Mouse (Mus musculus) hindbrain, postnatal 0 days (tissue): ENCODE measurements around the gene Dap. TPM values are rescaled to one million over a fixed set of nuclear protein-coding genes. Genes with fewer than 3 reads are reported as not detected.

Experiments used
- ATAC-seq: fragments of 200-750 bp; cut with Nextera tagmentation; 2 replicates; pipeline ENCODE4 v1.8.0; 2017; ENCODE audit warnings: mild to moderate bottlenecking, moderate TSS enrichment, moderate library complexity
- DNase-seq: peaks from one replicate; pipeline ENCODE4 v3.0.0-alpha.2; 2015; ENCODE audit warnings: low spot score
- H3K27ac ChIP-seq: fragments of 300-500 bp; sonication (generic); 2 replicates; pipeline ENCODE4 v1.5.1; 2014; ENCODE audit warnings: mild to moderate bottlenecking
- H3K27me3 ChIP-seq: fragments of 300-500 bp; sonication (generic); 2 replicates; pipeline ENCODE4 v1.6.1; 2014; ENCODE audit warnings: low read length, mixed read lengths; ENCODE audit not compliant: insufficient read depth
- H3K36me3 ChIP-seq: fragments of 300-500 bp; sonication (generic); 2 replicates; pipeline ENCODE4 v1.6.1; 2014; ENCODE audit warnings: low read length, mixed read lengths; ENCODE audit not compliant: insufficient read depth
- H3K4me1 ChIP-seq: fragments of 300-500 bp; sonication (generic); 2 replicates; pipeline ENCODE4 v1.6.1; 2014; ENCODE audit warnings: antibody characterized with exemption, low read length, mixed read lengths; ENCODE audit not compliant: insufficient read depth
- H3K4me2 ChIP-seq: fragments of 300-500 bp; sonication (generic); 2 replicates; pipeline ENCODE4 v1.6.1; 2014; ENCODE audit warnings: low read depth, mild to moderate bottlenecking, low read length, moderate library complexity, mixed read lengths
- H3K4me3 ChIP-seq: fragments of 300-500 bp; sonication (generic); 2 replicates; pipeline ENCODE4 v1.5.1; 2014; ENCODE audit warnings: low read length
- H3K9ac ChIP-seq: fragments of 300-500 bp; sonication (generic); replicated peaks from 2 replicates; pipeline ENCODE4 v1.6.1; 2014; ENCODE audit warnings: mild to moderate bottlenecking, low read length, moderate library complexity, mixed read lengths
- H3K9me3 ChIP-seq: fragments of 300-500 bp; sonication (generic); 2 replicates; pipeline ENCODE4 v1.6.1; 2016; ENCODE audit warnings: low read length, mixed read lengths
- CTCF ChIP-seq: IDR thresholded peaks from 2 replicates; pipeline ENCODE4 v1.5.1; 2016; ENCODE audit warnings: antibody characterized with exemption, control low read depth, low read depth
- WGBS: fragments of 180-500 bp; shearing (Covaris S2); extraction: QIAGEN DNeasy Blood & Tissue Kit; methylation state at CpG from one replicate; pipeline ENCODE4 v1.1.7; 2014; 5-methylcytosine and 5-hydroxymethylcytosine counted together
- polyA plus RNA-seq: library from polyadenylated mRNA; unstranded; fragments of >200 nt; fragmentation: Nextera tagmentation; extraction: Ambion mirVana; gene quantifications from 2 replicates; pipeline ENCODE4 v1.2.1, GENCODE M21; 2015
- total RNA-seq: library from RNA; depleted of rRNA; stranded (reverse); fragments of >200 nt; gene quantifications from 2 replicates; pipeline ENCODE4 v1.2.3, GENCODE M21; 2014

The Dap gene
- total and polyA plus RNA-seq, 2 experiments from 2014 or later: 17.6 to 29.5 TPM

DNA sequence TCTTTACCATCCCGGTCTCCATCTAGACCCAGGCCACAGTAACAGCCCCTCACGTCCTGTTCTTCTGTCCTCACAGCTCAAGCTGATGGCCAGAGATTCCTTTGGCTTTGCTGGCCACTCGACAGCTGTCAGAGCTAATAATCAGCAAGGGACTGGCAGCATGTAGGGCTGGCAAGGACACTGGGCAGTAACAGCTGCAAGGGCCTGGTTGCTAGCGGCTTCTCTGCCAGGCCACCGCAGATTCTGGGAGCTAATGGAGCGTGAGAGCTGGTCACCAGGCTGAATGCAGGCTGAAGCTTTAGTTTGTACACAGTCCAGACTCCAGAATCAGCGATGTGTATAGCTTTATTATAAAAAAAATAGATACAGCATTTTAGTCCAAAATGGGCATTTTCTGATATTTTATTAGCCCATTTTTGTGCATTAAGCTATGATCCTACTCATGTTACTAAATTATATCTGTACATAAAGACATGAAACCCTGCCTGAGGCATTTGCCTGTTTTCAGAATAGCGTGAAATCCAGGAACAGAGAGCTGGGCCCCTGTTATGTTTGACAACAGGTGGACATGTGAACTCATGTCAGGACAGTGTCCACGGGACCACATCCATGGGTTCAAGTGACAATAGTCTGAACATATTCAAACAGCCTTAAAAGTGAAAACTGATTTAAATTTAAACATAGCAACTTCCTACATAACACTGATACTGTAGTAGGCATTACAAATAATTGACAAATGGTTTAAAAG lies 16.6 kb upstream of the Dap start:
- WGBS: 40% methylated on average over 9 of the region's 9 CpGs
- peak; percentile 95 for ATAC-seq
- no peak overlapping the region for H3K9ac ChIP-seq

DNA sequence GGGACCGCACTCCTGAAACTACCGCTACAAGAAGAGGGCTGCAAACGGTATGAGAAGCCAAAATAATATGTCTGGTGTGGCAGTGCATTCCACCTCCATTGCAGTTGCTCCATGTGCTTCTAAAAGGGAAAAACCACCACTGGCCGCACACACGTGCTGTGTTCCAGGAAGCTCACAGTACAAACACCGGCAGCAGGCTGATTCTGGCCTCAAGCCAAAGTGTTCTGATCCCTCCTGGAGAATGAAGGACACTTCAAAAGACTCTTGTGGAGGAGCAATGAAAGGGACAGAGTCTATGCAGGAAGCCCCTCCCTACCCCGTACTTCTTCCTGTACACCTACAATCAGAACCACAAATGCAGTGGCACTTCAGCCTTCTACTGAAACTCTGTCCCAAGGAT lies 12.2 kb upstream of the Dap start:
- Histone ChIP-seq H3K27ac (no peak overlapping the region), H3K36me3 (no peaks in the 10 kb centered on the region), H3K27me3 (no peaks in the 10 kb centered on the region), H3K4me2 (no peak overlapping the region), H3K4me1 (no peaks in the 10 kb centered on the region), H3K9me3 (no peaks in the 10 kb centered on the region), H3K4me3 (no peak overlapping the region), H3K9ac (no peak overlapping the region)
- no peak for TF ChIP-seq CTCF
- peak; percentile 35 for DNase-seq
- 56% methylated on average over 7 of the region's 7 CpGs for WGBS
- no peak for ATAC-seq

More for the DNA sequence above, 16.6 kb upstream of the Dap start:
- H3K4me2 ChIP-seq: no peak overlapping the region
- no peaks in the 10 kb centered on the region for H3K4me1 ChIP-seq
- TF ChIP-seq CTCF: no peak
- no peak overlapping the region for H3K27ac ChIP-seq
- no peak overlapping the region for H3K4me3 ChIP-seq
- no peaks in the 10 kb centered on the region for H3K9me3 ChIP-seq
- H3K27me3 ChIP-seq: no peaks in the 10 kb centered on the region
- no peaks in the 10 kb centered on the region for H3K36me3 ChIP-seq
- peak; percentile 83 for DNase-seq

- ATAC-seq (no peak), DNase-seq (no peak)
- WGBS: 87% methylated on average over 3 of the region's 3 CpGs
- Histone ChIP-seq H3K4me1 (no peaks in the 10 kb centered on the region), H3K9ac (no peak overlapping the region), H3K27ac (no peak overlapping the region), H3K4me2 (no peak overlapping the region), H3K9me3 (no peaks in the 10 kb centered on the region), H3K4me3 (no peak overlapping the region), H3K36me3 (no peaks in the 10 kb centered on the region), H3K27me3 (no peaks in the 10 kb centered on the region)
- TF ChIP-seq CTCF: no peak
These were observed 10.4 kb upstream of the Dap start for GRCm38 (mm10) chr15:31213619-31214270.

DNA sequence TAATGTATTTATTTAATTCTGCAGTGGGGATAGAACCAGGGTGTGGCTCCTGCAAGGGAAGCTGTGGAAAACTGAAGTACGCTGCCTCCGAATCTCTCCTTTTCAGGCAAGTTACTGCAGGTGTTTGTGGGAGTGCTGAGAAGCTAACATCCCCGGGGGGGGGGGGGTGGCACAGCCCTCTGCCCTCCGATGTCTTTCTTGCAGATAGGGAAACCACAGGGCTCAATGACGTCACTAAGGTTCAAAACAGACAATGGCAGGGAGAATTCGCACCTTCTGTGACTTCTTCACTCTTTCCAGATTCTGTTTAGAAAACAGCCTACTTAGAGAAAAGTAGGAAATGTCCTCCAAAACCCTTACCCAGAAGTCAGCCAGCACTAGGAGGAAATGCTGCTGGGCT lies 1.9 kb upstream of the Dap start:
- no peak overlapping the region for H3K9ac ChIP-seq
- H3K27ac ChIP-seq: no peak overlapping the region
- 83% methylated on average over 6 of the region's 6 CpGs for WGBS
- no peak overlapping the region for H3K4me2 ChIP-seq
- H3K36me3 ChIP-seq: no peaks in the 10 kb centered on the region
- no peak overlapping the region for H3K4me3 ChIP-seq
- no peak for ATAC-seq
- H3K27me3 ChIP-seq: no peaks in the 10 kb centered on the region
- H3K4me1 ChIP-seq: peaks cover 5% of the 10 kb centered on the region; the same call in 1 of the 2 replicates
- no peak for TF ChIP-seq CTCF
- H3K9me3 ChIP-seq: no peaks in the 10 kb centered on the region
- DNase-seq: no peak

DNA sequence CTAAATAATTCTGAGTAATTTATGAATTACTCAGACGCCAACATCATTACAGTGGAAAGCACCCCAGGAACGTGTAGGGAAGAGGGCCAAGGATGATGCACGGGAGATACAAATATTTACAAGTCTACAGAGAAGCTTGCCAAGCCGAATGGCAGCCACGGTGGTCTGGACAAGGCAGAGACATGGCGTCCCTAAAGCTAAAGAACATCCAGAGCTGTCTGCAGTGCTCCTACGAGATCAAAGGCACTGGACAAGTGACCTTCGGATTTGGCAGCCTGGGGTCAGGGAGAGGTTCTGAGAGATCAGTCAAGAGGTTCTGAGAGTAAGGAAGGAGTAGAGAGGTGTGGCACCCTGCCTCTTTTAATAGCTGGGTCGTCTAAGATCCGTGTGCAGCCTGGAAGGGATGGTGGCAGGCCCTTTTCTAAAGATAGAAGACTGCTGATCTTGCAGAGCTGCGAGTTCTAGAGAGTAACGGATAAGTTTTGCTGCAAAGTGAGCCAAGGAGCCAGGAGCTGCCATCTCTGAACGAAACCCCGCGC lies 449 bp upstream of the Dap start:
- peaks cover 5% of the 10 kb centered on the region; the same call in 1 of the 2 replicates for H3K4me1 ChIP-seq
- ATAC-seq (peak; percentile 24; the same call in 1 of the 2 replicates), DNase-seq (no peak)
- H3K9ac ChIP-seq: peak overlapping the region; percentile 85
- H3K36me3 ChIP-seq: no peaks in the 10 kb centered on the region
- peak overlapping the region; percentile 86 for H3K27ac ChIP-seq
- H3K4me2 ChIP-seq: peak overlapping the region; percentile 85
- 44% methylated on average over 15 of the region's 15 CpGs for WGBS
- peak overlapping the region; percentile 91 for H3K4me3 ChIP-seq
- no peak for TF ChIP-seq CTCF
- H3K27me3 ChIP-seq: no peaks in the 10 kb centered on the region
- no peaks in the 10 kb centered on the region for H3K9me3 ChIP-seq

DNA sequence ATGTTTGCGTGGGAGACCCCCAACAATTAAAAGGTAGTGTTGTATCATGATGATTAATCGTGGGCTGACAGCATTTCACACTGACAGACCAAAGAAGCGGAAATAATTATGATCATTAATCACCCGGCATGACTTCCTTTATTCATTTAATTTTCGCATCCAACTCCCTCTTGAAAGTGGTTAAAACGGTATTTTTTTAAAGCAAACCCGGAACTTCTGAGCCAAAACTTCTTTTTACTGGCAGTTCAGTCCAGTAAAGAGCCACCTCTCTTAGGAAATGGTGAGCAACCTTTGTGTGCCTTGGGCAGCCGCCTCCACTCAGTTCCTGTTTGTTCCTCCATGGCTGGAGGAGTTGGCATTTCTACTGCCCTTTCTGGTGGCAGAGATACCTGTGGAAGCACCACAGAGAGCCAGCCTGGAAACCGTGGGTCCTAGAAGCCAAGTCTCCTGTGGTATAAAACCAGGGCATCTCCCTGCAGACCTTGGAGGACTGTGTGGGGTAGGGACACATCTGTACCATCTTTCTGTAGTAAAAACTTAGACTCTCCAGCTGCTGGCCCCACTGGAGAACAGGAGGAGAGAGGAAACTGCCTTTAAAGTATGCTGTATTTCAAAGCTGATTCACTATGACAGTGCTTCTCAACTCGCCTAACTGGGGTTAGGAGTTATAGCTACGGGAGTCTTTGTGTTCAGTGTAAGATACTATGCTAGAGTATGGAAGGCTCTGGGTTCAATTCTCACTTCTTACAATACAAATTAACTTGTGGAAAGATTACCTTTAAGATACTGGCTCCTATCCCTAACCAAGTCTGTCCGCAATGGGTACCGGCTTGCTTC lies 910 bp downstream of the Dap start:
- H3K4me2 ChIP-seq: peak overlapping the region; percentile 85
- 33% methylated on average over 13 of the region's 13 CpGs for WGBS
- H3K9ac ChIP-seq: peak overlapping the region; percentile 85
- H3K4me1 ChIP-seq: peaks cover 5% of the 10 kb centered on the region; the same call in 1 of the 2 replicates
- no peaks in the 10 kb centered on the region for H3K9me3 ChIP-seq
- ATAC-seq: no peak
- peak overlapping the region; percentile 86 for H3K27ac ChIP-seq
- H3K27me3 ChIP-seq: no peaks in the 10 kb centered on the region
- no peak for DNase-seq
- H3K36me3 ChIP-seq: no peaks in the 10 kb centered on the region
- no peak for TF ChIP-seq CTCF
- peak overlapping the region; percentile 91 for H3K4me3 ChIP-seq
